Mouse (Mus musculus) activated CD4-positive, CD25-positive, alpha-beta regulatory T cell, adult 4 months (primary cell): ENCODE measurements around the gene Inpp4b. TPM values are rescaled to one million over a fixed set of nuclear protein-coding genes. Genes with fewer than 3 reads are reported as not detected.

Source experiments
- ATAC-seq: one replicate; pipeline ENCODE4 v1.8.0; 2017
- polyA plus RNA-seq, 2 experiments: library from polyadenylated mRNA; unstranded; fragments of 100-300 nt; shearing (Covaris generic); gene quantifications; one replicate each; pipeline ENCODE4 v1.2.1; 2017

Inpp4b gene
- polyA plus RNA-seq, 2 experiments from 2014 or later = 446 to 456 TPM

DNA sequence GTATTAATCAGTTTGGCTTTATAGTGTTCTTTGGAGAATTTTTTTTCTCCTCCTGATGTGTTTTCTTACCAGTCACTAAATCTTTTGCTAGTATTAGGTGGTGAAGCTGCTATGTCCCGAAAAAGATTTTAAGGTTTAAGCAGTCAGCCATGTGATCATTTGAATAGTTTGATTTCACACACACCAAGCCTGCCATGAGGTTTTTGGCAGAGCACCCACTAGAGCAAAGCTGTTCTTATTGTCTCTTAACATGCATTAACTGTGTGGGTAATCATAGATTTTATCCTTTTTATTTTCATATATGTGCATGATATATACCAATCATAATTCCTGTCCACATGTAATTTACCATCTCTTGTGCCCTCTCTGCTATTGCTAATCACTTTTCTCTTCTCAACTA, 240.6 kb downstream of the Inpp4b start:
- ATAC-seq = no peak

DNA sequence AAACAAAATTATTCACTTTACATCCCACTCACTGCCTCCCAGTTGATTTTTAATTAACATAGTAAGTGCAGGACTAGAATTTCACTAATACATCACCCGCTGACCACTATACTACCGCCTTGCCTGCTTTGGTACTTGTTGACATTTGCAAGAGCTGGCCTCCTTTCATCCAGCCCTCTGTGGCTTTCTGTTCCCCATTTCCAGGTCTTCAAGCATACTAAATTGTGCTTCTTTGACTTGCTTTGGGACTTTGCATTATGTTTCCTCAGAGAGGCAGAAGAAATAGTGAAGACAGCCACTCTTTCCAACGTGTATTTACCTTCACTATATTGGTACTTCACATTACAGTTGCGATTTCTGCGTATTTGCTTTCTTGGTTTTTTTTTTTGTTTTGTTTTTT, 244.4 kb downstream of the Inpp4b start:
- ATAC-seq = no peak

DNA sequence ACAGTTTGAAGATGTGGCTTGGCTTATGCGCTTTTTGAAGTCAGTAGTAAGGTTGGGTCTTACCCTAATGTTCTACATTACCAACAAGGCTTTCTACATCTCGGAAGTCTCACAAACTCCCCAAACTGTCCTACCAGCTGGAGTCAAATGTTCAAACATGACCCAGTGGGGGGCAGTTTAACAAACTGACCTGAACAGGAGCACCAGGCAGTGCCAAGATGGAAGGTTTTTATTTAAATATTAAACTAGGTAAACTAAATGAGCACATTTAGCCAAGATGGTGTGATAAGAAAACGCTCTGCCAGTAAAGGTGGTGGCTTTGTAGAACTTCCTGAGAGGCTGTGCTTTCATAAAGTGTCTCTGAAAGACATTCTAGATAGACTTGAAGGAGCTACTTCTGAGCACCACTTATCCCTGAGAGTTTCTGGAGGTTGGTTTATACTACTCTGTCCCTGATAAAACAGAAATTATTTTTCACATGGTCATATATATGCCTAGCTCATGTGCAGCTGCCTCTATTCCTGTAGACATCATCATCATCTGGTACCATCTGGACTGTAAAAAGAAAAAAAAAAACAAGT, 251.9 kb downstream of the Inpp4b start:
- ATAC-seq = no peak

DNA sequence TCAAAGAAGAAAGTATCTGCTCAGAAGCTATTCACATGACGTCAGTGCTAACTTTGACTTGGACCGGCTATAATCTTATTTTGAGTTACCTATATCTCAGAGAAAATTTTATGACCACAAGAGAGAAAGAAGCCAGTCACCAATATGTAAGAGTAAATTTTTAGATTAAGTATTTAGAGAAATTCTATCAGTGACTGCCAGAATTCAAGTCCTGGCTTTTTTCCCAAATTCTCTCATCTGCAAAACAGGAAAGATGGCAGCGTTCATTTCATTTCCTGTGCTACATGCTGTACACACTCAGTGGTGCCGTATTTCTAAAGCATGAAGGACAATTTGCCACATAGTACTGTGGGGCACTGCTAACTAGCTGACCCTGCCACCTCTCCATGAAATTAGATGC, 256.9 kb downstream of the Inpp4b start:
- no peak for ATAC-seq

DNA sequence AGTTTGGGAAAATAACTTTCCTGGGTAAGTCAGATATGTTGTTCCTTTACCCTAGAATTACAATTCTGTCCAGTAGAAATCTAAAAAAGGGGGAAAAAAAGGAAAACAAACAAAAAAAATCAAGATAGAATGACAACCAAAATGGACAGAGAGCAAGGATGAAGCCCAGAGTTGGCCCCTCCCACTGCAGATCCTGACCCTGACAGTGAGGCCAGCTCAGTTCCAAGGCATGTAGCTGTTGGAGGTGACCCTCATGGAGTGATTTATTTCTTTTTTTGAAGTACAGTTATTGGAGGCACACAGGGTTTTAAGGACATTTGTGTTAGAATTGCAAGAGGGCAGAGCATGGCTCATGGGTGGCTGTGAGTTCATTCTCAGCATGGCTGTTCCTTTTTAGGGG, 258.8 kb downstream of the Inpp4b start:
- no peak for ATAC-seq

DNA sequence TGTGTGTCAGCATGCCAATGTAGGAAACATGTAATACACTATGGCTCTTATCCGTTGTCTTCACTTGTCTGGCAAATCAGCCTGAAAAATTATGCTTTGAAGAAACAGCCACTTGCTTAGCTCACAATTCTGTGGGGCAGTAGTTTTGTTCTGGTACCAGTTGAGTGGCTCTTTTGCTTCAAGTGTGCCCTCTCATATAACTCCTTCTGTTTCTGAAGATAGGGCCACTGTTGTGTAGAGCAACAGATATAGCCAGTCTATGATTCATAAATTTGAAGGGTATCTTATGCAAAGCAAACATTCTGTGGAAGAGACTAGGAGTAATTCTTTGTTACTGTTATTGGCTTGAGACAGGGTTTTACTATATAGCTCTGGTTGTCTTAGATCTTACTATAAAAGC, 265.7 kb downstream of the Inpp4b start:
- no peak for ATAC-seq

DNA sequence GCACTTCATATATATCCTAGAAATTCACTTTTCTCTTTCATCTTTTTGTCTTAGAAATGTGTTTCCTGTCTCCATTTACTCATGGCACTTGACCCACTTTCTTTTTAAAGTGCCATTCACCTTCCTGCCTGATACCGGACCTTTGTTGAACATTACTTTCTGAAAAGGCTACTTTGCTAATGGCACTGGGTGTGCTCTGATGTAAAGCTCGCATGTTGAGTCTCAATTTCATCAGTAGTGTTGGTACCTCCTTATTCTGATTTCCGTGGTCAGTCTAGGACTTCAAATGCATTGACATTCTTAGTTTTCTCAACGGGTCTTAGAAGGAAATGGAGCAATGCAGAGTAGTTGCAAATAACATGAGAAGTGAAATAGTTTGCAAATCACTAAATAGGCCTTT, 266.7 kb downstream of the Inpp4b start:
- ATAC-seq = no peak

DNA sequence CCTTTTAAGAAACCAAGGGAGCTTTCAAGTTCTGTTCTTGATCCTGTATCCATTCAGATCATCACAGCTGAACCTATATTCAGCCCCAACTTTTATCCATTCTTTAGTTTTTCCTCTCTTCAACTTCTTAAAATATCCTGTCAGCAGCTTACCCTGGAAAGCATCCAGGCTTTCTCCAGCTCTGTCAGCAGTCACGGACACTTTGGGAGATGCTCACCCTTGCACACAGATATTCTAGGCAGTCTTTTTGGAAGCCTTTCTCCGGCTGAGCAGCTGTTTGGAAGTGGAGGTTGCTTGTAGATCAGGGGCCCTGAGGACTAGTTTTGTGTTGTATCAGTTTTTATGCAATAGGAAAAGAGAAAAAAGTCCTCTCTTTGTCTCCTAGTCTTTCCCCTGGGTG, 270.3 kb downstream of the Inpp4b start:
- no peak for ATAC-seq

DNA sequence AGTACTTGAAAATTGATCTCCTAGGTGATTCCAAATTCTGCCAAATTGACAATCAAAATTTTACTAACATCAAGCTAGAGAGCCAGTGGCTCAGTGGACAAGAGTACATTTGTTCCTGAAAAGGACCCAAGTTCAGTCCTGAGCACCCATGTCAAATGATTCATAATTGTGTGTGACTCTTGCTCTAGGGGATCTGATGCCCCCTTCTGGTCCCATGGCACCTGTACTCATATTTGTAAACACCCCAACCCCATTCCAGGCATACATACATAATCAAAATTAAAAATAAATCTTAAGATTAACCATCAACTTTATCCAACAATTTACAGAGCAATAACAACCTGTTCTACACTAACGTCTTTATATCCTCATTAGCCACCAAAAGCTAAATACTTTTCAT, 271.8 kb downstream of the Inpp4b start:
- ATAC-seq = no peak

DNA sequence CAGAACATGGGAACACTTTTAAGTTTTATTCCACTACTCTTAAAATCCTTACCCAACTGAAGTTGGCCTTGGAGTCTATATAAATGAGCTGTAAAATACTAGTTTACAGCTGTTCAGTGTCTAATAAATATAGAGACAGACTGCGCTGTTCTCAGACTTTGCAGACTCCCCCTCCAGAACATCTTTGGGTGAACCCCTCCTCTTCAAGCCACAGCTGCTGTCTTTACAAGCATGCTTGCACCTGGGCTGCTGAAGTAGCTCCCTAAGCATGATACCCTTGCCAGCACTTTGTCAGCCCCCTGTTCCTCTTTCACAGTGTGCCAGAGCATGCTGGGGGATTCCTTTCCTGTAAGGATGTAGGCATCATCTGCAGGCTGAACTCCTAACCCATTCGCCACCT, 272.2 kb downstream of the Inpp4b start:
- ATAC-seq = no peak

DNA sequence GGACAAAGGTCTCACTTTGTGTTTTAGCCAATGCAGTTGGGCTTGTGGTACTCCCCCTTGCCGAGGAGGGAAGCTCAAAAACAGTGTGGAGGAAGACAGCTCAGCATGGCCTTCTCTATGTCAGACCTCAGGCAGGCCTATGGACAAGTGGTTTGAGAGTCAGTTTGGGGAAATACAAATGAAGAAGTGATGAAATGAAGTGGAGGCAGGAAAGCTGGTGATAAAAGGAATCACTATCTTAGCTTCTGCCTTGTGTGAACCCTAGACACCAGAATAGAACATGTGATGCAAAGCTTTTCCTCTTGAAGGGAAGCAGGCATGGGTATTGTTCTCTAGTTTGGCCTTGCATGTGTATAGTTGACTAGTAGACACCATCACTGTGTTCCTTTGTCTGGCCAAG, 273.2 kb downstream of the Inpp4b start:
- ATAC-seq = no peak

DNA sequence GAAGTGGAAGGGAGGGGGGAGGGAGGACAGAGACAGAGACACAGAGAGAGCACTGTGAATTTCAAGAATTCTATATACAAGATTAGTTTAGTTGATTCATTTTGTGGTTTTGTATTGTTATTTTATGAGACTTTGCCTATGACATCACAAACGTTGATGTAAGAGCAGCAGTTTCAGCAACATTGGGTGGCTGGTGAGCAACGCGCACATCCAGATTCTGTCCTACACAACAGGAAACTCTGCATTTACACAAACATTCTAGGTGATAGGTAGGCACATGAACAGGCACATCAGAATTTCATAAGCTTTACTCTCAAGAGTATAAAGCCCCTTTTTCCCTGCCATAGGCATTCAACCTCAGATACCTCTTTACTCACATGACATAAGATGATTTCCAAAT, 276.6 kb downstream of the Inpp4b start:
- ATAC-seq = peak; percentile 32

DNA sequence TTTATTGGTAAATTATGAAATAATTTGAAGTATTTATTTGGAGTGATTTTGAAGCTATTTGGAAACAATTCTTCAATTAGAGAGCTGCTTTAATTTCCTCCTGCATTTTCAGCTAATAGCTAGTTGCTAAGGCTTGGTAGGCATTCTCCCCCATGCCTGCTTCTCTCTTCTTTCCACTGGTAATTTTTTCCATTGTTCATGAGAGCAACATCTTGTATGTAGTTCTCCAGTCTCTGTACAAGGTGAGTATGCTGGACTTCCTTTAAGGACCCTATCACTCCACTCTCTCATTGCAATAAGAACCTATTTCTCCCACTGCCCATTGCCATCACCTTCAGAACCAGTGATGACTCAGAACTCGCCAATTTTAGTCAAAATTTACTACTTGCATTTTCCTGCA, 292.7 kb downstream of the Inpp4b start:
- no peak for ATAC-seq

DNA sequence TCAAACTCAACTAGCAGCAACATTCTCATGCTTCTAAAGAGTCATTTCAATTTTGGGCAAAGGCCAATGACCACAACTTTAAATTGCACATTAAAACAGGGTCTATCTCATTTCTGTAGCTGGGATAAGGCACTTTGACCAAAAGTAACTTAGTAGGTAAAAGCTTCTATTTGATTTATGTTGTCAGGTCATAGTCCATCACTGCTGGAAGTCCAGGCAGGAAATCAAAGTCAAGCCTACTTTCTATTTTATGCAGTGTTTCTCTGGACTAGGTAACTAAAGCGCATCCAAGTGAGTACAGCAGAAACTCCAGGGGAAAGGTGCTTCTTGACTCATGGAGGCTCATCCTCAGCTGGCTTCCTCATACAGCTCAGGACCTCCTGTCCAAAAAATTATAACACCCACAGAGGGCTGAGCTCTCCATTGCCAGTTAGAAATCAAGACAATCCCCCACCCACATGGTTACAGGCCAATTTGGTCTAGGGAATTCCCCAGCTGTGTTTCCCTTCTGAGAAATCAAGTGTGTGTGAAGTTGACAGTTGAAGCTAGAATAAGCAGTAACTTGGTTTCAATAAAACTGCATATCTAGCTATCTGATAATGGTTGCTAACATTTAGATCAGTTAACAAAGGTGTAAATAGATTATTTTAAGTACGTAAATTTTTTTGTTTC, 293.7 kb downstream of the Inpp4b start:
- peak; percentile 82 for ATAC-seq

DNA sequence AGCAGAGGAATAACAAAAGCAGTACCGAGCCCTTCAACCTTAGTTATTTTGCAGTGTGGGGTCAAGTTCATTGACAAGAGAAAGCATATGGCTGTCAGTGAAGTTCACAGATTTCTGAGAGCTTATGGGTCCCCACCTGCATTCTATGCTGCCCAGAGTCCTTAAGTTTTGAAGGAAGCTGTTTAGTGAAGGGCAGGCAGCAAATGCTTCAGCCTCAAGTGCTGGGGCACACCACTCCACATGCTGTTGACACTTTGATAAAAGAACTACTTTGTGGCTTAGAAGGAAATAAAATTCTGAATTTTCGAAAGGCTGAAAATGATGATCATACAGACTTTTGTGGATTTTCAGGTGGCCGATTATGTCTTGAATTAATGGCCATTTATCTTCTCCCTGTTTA, 296.1 kb downstream of the Inpp4b start:
- ATAC-seq = no peak

DNA sequence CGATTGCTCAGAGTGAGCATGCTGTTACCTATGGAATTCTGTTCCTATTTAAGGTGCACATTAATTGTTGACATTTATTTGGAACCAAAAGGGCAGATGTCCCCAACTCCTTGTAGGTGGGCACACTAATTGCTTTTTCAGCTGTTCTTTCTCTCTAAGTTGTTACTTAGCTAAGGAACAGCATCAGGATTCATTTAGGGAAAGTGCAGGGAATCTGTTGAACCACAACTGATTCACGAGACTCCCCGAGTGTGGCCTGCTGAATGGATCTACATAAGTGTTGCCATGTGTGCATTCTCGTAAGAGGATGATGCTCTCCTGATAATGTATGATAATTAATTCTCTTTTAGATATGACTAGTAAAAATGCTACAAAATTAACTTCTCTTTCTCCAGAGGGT, 297.5 kb downstream of the Inpp4b start:
- no peak for ATAC-seq

DNA sequence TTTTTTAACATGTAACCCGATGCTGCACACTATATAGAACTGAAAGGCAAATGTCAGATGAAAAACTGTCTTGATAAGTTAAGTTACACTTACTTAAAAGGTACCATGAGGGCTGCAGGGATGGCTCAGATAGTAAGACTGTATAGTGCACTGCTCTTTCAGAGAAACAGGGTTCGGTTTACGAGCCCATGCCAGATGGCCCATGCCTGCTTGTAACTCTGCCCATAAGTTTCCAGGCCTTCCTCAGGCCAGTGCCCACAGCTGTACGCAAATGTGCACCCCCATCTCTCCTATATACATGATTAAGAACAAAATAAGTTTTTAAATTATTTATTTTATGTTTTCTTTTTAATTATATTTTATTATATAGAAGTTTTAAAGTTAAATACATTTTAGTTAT, 300.7 kb downstream of the Inpp4b start:
- no peak for ATAC-seq

DNA sequence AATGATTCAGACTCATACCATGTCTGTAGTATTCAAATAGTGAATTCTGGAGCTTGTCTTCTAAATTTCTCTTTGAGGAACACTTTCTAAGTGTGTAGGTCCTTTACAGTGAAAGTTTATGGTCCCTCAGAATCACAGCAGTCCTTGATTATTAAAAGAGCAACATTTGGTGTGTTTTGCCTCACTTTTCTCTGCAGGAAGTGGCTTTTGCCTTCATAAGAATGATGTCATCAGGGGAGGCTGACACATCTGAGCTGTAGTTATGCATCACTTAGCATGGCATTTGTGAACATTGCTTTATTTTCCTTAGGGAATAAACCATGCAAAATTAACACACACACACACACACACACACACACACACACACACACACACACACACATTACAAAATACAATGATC, 349.8 kb downstream of the Inpp4b start:
- peak; percentile 76 for ATAC-seq

DNA sequence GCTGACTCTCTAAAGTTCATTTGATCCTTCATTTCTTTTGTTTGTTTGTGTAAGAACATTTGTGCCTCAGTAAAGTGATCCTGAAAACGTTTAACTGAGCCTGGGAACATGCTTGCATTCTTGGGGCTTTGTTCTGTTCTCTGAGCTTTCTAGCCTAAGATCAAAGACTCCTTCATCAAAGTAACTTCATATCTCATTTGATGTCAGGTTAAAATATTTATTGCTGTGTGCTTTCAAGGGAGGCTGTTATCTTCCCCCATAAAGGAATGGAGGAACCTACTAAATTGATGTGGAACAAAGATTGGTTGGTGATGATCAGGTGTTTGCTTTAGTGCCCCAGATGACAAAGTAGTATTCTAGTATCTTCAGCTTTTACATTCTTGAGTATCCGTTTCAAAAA, 352.5 kb downstream of the Inpp4b start:
- no peak for ATAC-seq

DNA sequence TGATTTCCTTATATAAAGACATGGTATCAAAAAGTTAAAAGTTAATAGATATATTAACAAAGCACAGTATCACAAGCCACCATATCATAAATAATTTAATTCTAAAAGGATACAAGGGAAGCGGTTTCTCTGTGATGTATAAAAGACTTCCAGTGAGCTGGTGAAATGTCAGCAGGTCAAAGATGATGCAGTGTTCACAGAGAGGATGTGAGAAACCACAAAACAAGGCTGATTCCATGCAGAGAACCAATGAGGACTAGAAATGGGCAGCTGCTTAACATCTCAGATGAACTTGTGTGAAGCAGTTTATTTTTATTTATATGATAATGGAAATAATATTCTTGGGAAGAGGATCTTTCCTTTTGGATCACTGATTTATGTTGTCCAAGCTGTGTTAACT, 359.7 kb downstream of the Inpp4b start:
- ATAC-seq = peak; percentile 91

DNA sequence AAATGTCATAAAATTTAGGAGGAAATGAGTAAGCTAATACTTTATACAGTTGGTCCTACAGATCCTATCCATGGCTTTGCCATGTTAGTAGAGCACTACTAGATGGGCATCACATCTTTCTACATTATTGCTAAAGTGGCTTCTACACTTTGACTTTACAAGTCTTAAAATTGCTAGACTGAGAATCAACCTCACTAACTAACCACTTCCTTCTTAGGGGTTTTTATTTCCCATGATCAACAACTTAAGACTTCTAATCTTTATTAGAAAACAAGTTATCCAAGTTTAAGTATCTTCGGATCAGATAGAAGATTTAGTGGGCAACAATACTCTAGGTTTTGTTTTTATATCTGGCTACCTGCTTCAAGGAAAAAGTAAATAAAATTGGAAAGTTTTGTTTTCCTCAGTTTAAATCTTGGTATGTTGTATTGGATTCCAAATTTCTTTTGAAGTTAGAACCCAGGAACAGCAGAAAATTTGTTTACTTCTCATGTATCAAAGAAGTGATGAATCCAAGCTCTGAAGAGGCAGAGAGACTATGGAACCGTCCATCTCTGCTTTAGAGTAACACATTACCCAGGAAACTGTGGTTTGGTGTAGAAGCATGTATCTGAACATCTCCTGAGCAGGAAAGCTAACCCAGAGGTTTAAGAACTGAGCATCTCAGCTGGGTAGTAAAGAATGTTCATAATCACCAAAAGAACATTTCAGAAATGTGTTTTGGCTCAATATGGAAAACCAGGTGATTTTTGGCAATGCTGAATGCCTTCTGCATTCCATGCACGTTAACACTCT, 361.4 kb downstream of the Inpp4b start:
- ATAC-seq = peak; percentile 63

DNA sequence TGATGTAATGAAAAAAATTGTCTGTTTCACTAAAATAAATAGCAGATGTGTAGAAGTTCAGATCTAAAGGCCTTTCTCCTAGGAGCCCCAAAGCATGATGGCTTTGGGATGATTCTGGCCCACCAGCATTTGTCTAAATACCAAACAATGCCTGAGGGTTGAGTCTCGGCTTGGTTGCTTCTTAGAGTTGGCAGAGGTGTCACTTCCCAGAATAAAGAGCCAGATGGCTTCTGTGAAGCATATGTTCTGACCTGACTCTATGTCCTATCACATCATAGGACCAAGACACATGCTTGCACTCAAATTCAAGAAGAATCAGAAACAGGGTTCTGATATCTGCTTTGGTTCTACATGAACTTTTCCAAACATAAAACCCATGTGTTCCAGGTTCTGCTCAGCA, 365.1 kb downstream of the Inpp4b start:
- no peak for ATAC-seq

DNA sequence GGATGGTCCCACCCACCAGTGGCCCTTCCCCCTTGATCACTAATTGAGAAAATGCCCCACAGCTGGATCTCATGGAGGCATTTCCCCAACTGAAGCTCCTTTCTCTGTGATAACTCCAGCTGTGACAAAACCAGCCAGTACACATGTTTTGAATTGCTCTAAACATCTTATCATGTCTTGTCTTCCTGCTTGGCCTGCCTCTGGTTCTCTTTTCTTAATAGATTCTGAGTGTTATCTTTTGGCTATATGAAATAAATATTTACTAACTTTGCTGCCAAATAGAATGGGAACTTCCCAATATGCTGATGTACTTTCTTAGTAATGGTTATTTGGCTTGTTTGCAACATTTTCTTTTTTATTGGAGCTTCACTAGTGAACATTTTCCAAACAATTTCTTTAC, 389.0 kb downstream of the Inpp4b start:
- no peak for ATAC-seq

DNA sequence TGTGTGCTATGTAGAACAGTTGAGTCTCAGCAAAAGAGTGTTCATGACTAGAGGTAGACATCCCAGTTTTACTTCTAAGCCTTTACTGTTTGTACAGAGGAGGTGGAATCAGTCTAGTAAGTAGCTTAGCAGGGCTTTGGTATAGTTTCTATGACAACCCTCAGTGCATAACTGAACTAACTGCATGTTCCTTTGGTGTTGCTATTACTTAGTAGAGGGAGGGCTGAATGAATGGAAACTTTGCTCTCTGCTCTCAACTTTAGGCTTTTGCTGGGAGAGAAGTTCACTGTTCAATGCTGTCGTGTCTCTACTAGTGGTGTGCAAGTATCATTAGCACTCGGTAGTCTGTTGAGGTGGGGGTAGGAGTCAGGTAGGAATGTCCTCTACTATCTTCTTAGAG, 393.3 kb downstream of the Inpp4b start:
- ATAC-seq = peak; percentile 76
